Mouse (Mus musculus) embryo, embryonic 11.5 days (tissue): ENCODE results near the gene Gm42742.
A peak's percentile ranks its signal among the peaks of the same experiment; 100 is the strongest.

Experiments
- DNase-seq: peaks from one replicate; pipeline ENCODE4 v3.0.0-alpha.2; 2012; ENCODE audit warnings: low read depth, low spot score

Gene Gm42742

GRCm38 (mm10) chr7:127020901-127021562, at the start of gene Gm42742, which contains the start of gene Prrt2:
TSS of gene Gm42742 (minus strand) at chr7:127021097.
TSS of gene Prrt2 (minus strand) at chr7:127021211.
- peak; percentile 41 for DNase-seq

GRCm38 (mm10) chr7:127066317-127066716, 45.4 kb upstream of the Gm42742 start:
- DNase-seq = no peak

DNA sequence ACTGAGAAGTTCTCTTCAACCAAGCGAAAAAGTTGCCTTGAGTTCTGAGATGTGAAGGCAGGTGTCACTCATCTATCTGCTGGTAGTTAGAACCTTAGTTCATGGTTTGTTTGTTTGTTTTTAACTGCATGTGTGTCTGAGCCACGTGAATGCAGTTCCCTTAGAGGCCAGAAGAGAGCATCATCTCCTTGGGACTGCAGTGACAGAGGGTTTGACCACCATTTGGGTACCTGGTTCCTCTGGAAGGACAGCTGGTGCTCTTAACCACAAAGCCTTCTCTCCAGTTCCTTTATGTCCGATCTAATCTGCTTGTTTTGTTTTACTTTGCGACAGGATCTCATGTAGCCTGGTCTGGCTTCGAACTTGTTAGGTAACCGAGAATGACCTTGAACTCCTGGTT, 44.6 kb upstream of the Gm42742 start:
- DNase-seq = no peak

DNA sequence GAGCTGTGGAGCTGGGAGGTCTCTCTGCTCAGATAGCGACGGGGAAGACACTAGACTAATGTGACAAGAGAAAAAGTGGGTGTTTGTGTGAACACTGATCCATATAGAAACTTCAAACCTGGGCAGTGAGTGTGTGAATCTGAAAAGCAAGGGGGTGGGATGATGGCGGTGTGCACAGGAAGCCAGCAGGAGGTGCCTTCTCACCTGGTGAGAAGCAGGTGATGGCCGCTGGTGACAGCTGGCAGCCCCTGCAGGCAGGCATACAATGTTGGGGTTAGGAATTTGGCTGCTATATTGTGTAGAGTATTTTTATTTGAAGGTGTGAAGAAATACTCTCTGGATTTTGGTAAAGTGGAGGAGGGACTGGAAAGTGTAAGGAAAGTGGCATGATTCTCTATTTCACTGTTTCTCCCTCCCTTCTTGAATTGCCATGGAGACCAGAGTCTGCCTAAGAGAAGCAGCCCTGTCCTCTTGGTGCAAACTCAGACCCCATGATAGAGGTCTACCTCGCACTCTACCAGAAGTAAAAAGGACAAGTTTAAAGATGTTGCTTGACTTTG, 34.2 kb upstream of the Gm42742 start:
- DNase-seq = no peak

- DNase-seq = peak; percentile 81
Measured at GRCm38 (mm10) chr7:127041851-127042672, 21.2 kb upstream of the Gm42742 start, which contains the start of gene Kif22. TSS of gene Kif22 (minus strand) at chr7:127042471.

DNA sequence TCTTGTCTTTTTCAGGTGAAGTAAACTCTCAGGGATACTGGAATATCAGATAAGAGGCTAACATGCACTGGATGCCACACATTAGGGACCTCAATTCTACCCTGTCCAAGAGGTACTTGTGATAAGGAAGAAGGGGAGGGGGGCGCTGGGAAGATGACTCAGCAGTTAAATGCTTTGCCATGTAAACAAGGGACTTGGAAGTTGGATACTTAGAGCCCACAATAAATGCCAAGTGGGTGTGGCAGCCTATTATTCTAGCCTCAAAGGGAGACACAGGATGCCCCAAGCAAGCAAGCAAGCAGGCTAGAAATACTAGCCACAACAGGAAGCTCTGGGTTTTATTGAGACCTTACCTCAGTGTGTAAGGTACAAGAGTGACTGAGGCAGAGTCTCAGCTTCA, 10.3 kb upstream of the Gm42742 start:
- DNase-seq = no peak

GRCm38 (mm10) chr7:127030172-127030571, 9.3 kb upstream of the Gm42742 start:
- no peak for DNase-seq

GRCm38 (mm10) chr7:127027885-127028284, 7.0 kb upstream of the Gm42742 start:
- no peak for DNase-seq

DNA sequence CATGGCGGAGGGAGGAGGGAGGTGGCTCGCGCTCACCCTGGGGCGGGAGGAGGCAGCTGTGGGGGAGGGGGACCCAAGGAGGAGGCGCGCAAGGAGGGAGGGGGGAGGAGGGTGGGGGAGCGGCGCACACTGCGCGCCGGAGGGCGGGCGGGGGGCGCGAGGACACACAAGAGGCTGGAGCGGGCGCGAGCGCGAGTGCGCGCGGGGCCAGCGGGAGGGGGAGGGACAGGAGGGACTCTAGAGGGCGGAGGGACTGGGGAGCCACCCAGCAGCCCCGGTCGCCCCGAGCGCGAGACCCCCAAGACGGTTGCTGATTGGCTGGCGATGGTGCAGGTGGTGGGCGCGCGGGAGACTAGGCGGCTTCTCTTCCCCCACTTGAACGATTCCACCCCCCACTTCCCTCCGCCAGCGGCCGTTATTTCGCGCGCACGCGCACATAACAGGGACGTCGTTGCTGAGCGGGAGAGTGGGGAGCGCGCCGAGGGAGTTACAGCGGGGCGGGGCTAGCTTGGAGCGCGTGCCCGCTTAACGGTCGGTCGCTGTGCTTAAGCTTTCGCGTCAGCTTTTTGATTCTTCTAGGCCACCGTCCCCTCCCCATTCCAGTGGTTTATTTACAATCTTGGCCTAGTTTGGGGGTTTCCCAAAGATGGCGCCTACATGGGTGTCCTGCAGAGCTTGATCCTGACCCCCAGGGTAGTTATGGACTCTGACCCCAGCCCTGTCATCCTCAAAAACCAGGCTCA, 6.3 kb upstream of the Gm42742 start, which contains the start of gene Maz:
TSS of gene Maz (minus strand) at position 54 of the 743 bp plus-strand sequence.
- peak; percentile 98 for DNase-seq

GRCm38 (mm10) chr7:127026616-127026983, 5.7 kb upstream of the Gm42742 start:
- no peak for DNase-seq

GRCm38 (mm10) chr7:127026161-127026600, 5.3 kb upstream of the Gm42742 start:
- DNase-seq = peak; percentile 59

DNA sequence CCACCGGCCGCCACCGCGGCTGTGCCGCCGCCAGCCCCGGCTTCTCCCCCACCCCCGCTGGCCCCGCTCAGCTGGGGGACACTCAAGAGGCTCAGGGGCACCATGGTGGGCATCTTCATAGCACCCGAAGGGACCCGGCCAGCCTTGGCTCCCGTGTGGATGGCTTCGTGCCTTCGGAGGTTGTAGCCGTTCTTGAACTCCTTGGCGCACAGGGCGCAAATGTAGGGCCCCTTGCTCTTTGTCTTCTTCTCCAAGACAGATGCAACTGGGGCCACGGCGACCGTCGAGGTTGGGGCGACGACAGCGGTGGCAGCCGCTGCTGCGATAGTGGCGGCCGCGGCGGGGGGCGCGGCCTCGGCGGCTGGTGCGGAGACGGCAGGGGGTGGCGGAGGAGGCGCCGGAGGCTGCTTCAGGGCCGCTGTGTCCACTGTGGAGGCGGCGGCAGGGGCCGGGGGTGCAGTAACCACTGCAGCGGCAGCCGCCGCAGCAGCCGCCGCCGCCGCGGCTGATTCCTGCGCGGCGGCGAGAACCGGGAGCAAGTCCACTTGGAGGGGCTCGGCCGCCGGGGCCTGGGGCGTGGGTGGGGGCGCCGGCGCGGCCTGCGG, 4.8 kb upstream of the Gm42742 start:
- peak; percentile 14 for DNase-seq

DNA sequence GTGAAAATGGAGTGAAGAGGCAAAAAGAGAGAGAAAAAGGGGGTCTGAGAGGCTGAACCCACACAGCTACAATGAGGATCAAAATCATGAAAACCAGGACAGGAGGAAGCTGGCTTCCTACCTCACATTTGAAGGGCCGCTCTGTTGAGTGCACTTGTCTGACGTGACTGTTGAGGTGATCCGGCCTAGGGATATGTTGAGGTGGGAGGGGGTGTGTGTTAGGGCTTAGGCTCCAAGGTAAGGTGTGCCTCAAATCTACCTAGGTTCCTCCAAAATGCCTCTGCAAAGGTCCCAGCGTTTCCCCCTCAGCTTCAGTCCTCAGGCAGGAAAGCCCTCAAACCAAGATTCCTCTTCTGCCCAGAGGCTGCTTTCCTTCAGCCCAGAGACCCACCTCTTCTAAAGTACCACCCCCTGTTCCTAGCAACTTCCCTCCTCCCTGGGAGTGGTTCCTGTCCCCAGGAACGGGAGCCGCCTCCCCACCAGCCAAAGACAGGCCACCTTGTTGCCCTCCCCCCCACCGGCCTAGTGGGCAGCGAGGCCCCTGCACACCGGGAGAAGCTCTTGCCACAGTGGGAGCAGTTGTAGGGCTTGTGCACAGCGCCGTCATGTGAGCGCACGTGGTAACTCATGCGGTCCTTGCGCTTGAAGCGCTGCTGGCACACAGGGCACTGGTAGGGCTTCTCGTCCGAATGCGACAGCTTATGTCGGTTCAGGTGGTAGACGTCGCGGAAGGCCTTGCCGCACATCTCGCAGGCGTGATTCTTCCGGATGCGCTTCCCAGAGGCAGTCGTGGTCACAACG, 4.1 kb upstream of the Gm42742 start:
- peak; percentile 59 for DNase-seq

GRCm38 (mm10) chr7:127023896-127024690, 3.2 kb upstream of the Gm42742 start:
- no peak for DNase-seq

DNA sequence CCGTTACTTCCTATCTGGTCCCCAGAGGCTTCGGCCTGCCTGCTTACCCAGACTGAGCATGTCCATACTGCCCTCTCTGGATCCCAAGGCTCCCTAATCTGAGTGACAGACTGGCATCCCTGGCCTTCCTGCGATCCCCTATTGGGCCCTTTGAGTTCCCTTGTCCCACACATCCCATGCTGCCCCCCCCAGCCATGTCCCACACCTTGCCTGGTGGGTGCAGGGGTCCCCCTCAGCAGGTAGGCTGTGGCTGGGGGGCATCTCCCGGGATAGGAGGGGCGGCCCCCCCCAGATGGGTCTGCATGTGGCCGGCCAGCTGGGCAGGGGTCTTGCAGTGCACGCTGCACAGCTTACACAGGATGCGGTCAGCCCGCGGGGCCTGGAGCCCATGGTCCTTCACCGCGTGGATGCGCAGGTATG, 2.4 kb upstream of the Gm42742 start:
- DNase-seq = no peak

GRCm38 (mm10) chr7:127022528-127023271, 1.8 kb upstream of the Gm42742 start:
- no peak for DNase-seq

DNA sequence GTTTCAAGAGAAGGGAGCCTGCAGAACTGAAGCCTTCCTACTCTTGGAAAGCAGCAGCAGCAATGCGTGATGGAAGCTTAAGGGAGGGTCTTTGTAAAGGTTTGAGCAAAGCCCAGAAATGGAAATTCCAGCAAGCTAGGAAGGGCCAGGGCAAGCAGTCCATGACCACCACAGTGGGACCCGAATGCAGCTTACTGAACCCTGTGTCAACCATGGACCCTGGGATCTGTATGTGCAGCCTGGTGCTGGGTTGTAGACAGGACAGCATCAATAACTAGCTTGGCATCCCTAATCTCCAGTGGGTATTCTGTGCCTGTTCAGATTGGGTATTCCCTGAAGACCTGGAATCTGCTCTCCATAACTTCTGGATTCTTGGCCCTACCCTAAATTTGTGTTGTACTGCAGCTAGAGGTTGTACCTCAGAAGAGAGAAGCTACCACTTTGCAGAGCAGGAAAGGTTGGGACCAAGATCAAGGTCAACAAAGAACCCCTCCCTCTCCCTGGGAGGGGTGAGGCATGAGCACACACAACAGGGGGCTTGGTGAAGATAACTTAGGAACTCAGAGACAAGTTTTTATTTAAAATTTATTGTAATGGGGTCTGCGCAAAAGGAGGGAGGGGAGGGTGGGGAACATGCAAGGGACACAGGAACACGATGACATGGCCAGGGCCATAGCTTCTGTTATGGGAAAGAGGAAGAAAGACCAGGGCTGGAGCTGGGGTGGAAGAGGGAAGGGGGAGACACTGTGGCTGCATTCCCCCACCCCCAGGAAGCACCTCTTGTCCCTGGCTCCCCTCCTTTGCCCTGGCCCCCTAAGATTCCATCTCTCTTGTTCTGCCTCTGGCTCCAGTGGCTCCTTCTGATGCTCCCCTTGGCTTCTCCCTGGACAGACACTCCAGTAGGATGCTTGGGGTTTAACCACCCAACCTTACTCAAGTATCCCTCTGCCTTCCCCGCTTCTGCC, 948 bp upstream of the Gm42742 start:
- DNase-seq = no peak

DNA sequence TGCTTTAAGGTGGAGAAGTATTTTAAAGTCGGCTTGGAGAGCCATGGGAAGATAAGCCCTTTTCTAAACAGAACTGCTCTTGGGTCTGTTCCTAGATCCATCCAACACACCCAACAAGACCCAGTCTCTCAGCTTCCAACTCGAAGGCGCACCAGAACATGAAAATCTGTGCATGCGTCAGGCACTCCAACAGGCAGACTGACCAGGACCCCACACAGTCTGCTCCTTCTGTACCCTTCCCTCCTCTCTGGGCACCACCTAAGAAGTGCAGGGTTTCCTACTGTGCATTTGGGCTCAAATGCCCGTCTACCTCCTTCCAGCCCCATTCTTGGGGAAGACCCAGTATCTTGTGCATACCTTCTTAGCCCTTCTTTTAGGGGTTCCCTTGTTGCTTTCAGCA, 406 bp downstream of the Gm42742 start:
- no peak for DNase-seq
